Mouse (Mus musculus) yolk sac, embryonic 10.5 days (tissue): ENCODE measurements around the gene Nat8.
A peak's percentile ranks its signal among the peaks of the same experiment; 100 is the strongest.
"Not testable (repeated sequence)": the region's sequence is repeated elsewhere in the genome, so short reads cannot be mapped to it uniquely, and the experiment has no call there.

Experiments used
- DNase-seq: peaks from one replicate; pipeline ENCODE4 v3.0.0-alpha.2; 2017; ENCODE audit warnings: low spot score

Gene Nat8

GRCm38 (mm10) chr6:85831796-85832321 lies at the start of gene Nat8:
Nat8 (minus strand) TSS chr6:85832082.
- peak; percentile 43 for DNase-seq

- DNase-seq: not testable (repeated sequence)
Observed at GRCm38 (mm10) chr6:85869006-85869405, 37.1 kb upstream of the Nat8 start, which contains the start of gene Nat8f2. Nat8f2 (minus strand) TSS chr6:85869158.

GRCm38 (mm10) chr6:85867726-85868690 lies 36.1 kb upstream of the Nat8 start:
- no peak for DNase-seq

GRCm38 (mm10) chr6:85866995-85867394 lies 35.1 kb upstream of the Nat8 start:
- not testable (repeated sequence) for DNase-seq

- not testable (repeated sequence) for DNase-seq
Observed at GRCm38 (mm10) chr6:85866166-85866565, 34.3 kb upstream of the Nat8 start.

GRCm38 (mm10) chr6:85864900-85865639 lies 33.2 kb upstream of the Nat8 start:
- not testable (repeated sequence) for DNase-seq

GRCm38 (mm10) chr6:85863840-85864239 lies 32.0 kb upstream of the Nat8 start:
- no peak for DNase-seq

GRCm38 (mm10) chr6:85863136-85863535 lies 31.3 kb upstream of the Nat8 start:
- DNase-seq: no peak

- no peak for DNase-seq
Observed at GRCm38 (mm10) chr6:85862565-85862964, 30.7 kb upstream of the Nat8 start.

- no peak for DNase-seq
Observed at GRCm38 (mm10) chr6:85861247-85861646, 29.4 kb upstream of the Nat8 start.

- DNase-seq: no peak
Observed at GRCm38 (mm10) chr6:85856194-85856678, 24.4 kb upstream of the Nat8 start.

GRCm38 (mm10) chr6:85853481-85853880 lies 21.6 kb upstream of the Nat8 start:
- no peak for DNase-seq

GRCm38 (mm10) chr6:85851062-85851773 lies 19.3 kb upstream of the Nat8 start:
- peak; percentile 39 for DNase-seq

GRCm38 (mm10) chr6:85849240-85849639 lies 17.4 kb upstream of the Nat8 start:
- DNase-seq: no peak

GRCm38 (mm10) chr6:85848140-85848539 lies 16.3 kb upstream of the Nat8 start:
- no peak for DNase-seq

GRCm38 (mm10) chr6:85846921-85847320 lies 15.0 kb upstream of the Nat8 start:
- no peak for DNase-seq

GRCm38 (mm10) chr6:85843677-85844458 lies 12.0 kb upstream of the Nat8 start:
- not testable (repeated sequence) for DNase-seq

- DNase-seq: no peak
Observed at GRCm38 (mm10) chr6:85839982-85840381, 8.1 kb upstream of the Nat8 start.

- no peak for DNase-seq
Observed at GRCm38 (mm10) chr6:85838674-85839073, 6.8 kb upstream of the Nat8 start.

- peak; percentile 17 for DNase-seq
Observed at GRCm38 (mm10) chr6:85837307-85837706, 5.4 kb upstream of the Nat8 start.

GRCm38 (mm10) chr6:85836827-85837226 lies 4.9 kb upstream of the Nat8 start:
- not testable (repeated sequence) for DNase-seq
